Mouse (Mus musculus) induced T-regulatory cell, adult 2 months (primary cell): ENCODE measurements at regions not wholly inside any gene's neighbourhood (a gene's known extent, or its start where the extent isn't known, plus 50 kb on each side); places are given as distances from the start of the nearest gene placed in this dataset.

Experiments used
- DNase-seq: peaks from one replicate; pipeline ENCODE4 v3.0.0-alpha.2; 2012; ENCODE audit warnings: low read depth

DNA sequence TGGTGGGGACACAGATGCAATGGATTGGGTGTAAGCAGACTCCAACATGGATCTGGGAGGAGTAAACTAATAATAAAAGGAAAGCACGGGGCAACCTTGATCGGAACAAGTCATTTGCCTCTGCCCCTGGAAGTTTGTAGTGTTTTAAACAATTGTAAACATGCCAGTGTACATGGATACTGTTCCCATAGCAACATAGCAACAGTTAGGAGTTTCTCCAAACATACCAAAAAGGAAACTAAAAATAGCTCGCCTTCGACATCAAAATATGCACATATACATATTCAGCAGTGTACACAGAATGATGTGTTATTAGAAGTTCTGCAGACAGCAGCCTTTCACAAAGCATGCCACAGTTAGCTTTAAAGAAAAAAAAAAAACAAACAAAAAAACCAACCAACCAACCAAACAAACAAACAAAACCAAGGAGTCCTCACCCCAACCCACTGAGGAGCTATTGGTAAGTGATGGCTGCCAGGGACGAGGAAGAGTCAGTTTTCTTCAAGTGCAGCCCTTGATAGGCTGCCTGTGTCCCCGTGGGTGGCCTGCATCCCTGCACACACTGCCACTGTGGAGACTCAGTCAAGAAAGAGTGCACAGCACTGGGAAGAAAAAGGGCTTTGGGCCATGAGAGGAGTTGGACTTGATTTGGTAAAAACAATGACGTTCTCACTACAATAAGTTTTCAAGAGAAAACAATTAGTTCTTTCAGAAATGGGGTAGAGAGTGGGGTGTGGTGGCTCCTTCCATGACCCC, 54.8 kb upstream of the Peli1 start:
- DNase-seq: peak; percentile 52

DNA sequence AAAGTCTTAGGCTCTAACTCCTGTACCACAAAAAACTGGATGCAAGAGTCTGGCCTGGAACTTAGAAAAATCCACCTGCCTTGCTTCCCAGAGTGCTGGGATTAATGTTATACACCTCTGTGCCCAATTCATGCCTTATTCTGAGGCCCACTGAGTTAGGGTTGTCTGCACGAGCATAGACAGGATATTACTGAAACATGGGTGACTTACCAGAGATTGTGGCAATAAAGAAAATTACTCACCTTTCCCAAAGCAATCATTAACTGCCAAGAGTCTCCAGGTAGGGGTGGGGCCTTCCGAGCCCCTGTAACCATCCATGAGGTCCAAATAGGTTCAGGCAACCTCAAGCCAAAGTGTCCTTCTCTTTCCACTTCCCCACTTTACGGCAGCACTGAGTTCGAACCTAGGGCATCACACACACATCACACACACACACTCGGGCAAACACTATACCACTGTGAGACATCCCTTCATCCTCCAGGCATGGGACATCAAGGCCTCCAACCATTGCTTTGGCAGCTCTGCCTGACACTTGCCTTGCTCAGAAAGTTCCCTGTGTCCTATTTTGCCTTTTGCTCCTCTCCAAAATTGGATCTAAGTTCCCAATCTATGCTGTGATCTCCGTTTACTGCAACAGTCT, 53.7 kb upstream of the Peli1 start:
- no peak for DNase-seq

DNA sequence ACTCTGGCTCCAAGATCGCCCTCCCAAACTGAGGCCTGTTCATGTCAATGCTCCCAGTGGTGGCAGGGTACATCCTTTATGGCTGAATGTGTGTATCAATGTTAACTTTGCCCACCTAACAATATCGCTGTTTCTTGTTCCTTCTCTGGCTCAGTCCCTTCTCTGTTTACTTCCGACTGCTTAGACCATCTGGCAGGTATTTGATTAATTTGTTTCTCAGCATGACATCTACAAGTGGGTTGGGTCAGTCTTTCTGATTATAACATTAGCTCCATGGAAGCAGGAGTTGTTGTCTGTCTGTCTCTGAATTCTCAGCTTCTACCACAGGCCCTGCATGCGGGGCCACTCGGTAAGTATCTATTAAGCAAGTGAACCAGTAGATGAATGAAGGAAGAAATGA, 49.9 kb upstream of the Peli1 start:
- no peak for DNase-seq
